Mouse (Mus musculus): ENCODE results near the gene Cd59a. TPM values are rescaled to one million over a fixed set of nuclear protein-coding genes. Genes with fewer than 3 reads are reported as not detected.
"Not testable (repeated sequence)": the region's sequence is repeated elsewhere in the genome, so short reads cannot be mapped to it uniquely, and the experiment has no call there.

The Cd59a gene
- 1 to 10 TPM; 4.0 to 4.8 TPM for total RNA-seq (2021)
- long read RNA-seq, experiment 1, partial matches to known transcripts: 0 of 4 reads
- long read RNA-seq, experiment 1, other reads (novel, unspliced or antisense): 2 of 4 reads
- long read RNA-seq, experiment 2, transcript Cd59a-201 (4 exons, 1,691 nt): major isoform, 5 of 5 reads
- long read RNA-seq, experiment 2, partial matches to known transcripts: 0 of 5 reads
- long read RNA-seq, experiment 2, other reads (novel, unspliced or antisense): 0 of 5 reads

- no peak for TF ChIP-seq CTCF (IDR thresholded peaks at IDR 0.05)
- Histone ChIP-seq H3K4me3 (peak within 1 kb of the TSS; percentile 48), H3K27ac (peak within 1 kb of the TSS; percentile 66)
- intact Hi-C loops (cut with DNase I): loop anchor here (1.0 kb wide), 1 partner anchor 27 kb away; the partner anchor contains the start of gene Gm10799
- DNase-seq (ENCODE audit: extremely low spot score in 1 of 2, low spot score in 2 of 2): peak; percentile 35 to 41
Measured at GRCm38 (mm10) chr2:104095741-104096213, at the start of gene Cd59a. Gene Cd59a, plus strand, starts transcription at chr2:104095801.

GRCm38 (mm10) chr2:104058381-104058780, 37.2 kb upstream of the Cd59a start:
- Histone ChIP-seq H3K27ac (no peak overlapping the region), H3K4me3 (no peak overlapping the region)
- no peak for TF ChIP-seq CTCF (IDR thresholded peaks at IDR 0.05)
- intact Hi-C loops (cut with DNase I): loop anchor here (10.0 kb wide), 1 partner anchor 376 kb away; no protein-coding TSS in a partner anchor
- DNase-seq (ENCODE audit: extremely low spot score in 1 of 2, low spot score in 2 of 2): no peak

GRCm38 (mm10) chr2:104058954-104059353, 36.6 kb upstream of the Cd59a start:
- TF ChIP-seq CTCF (IDR thresholded peaks at IDR 0.05): no peak
- Histone ChIP-seq H3K4me3 (no peak overlapping the region), H3K27ac (no peak overlapping the region)
- intact Hi-C loops (cut with DNase I): loop anchor here (10.0 kb wide), 1 partner anchor 376 kb away; no protein-coding TSS in a partner anchor
- DNase-seq (ENCODE audit: extremely low spot score in 1 of 2, low spot score in 2 of 2): no peak

GRCm38 (mm10) chr2:104059786-104060185, 35.8 kb upstream of the Cd59a start:
- intact Hi-C loops (cut with DNase I): loop anchor here (10.0 kb wide), 1 partner anchor 375 kb away; no protein-coding TSS in a partner anchor
- H3K4me3 ChIP-seq: no peak overlapping the region
- TF ChIP-seq CTCF (IDR thresholded peaks at IDR 0.05): no peak
- peak overlapping the region; percentile 38; the same call in 1 of the 2 replicates for H3K27ac ChIP-seq
- no peak for DNase-seq (ENCODE audit: extremely low spot score in 1 of 2, low spot score in 2 of 2)

- DNase-seq (ENCODE audit: extremely low spot score in 1 of 2, low spot score in 2 of 2): no peak
- intact Hi-C loops (cut with DNase I): no loop called here
- H3K27ac ChIP-seq: peak overlapping the region; percentile 8; the same call in 1 of the 2 replicates
- no peak overlapping the region for H3K4me3 ChIP-seq
- no peak for TF ChIP-seq CTCF (IDR thresholded peaks at IDR 0.05)
Measured at GRCm38 (mm10) chr2:104060996-104061395, 34.6 kb upstream of the Cd59a start.

- TF ChIP-seq CTCF (IDR thresholded peaks at IDR 0.05): no peak
- H3K27ac ChIP-seq: no peak overlapping the region
- intact Hi-C loops (cut with DNase I): no loop called here
- no peak overlapping the region for H3K4me3 ChIP-seq
- no peak for DNase-seq (ENCODE audit: extremely low spot score in 1 of 2, low spot score in 2 of 2)
Measured at GRCm38 (mm10) chr2:104062665-104063064, 32.9 kb upstream of the Cd59a start.

- TF ChIP-seq CTCF (IDR thresholded peaks at IDR 0.05): no peak
- intact Hi-C loops (cut with DNase I): no loop called here
- Histone ChIP-seq H3K4me3 (no peak overlapping the region), H3K27ac (no peak overlapping the region)
- no peak for DNase-seq (ENCODE audit: extremely low spot score in 1 of 2, low spot score in 2 of 2)
Measured at GRCm38 (mm10) chr2:104064152-104064551, 31.4 kb upstream of the Cd59a start.

GRCm38 (mm10) chr2:104065526-104065925, 30.1 kb upstream of the Cd59a start, which contains the start of gene Gm10912:
Gene Gm10912, plus strand, starts transcription at chr2:104065826.
- not testable (repeated sequence) for DNase-seq (ENCODE audit: extremely low spot score in 1 of 2, low spot score in 2 of 2)

GRCm38 (mm10) chr2:104068450-104068849, 27.2 kb upstream of the Cd59a start, which contains the start of gene Gm10799:
Gene Gm10799, minus strand, starts transcription at chr2:104068550.
- H3K27ac ChIP-seq: not testable (repeated sequence)

More at GRCm38 (mm10) chr2:104065526-104065925, 30.1 kb upstream of the Cd59a start, which contains the start of gene Gm10912:
- H3K27ac ChIP-seq; H3K4me3 ChIP-seq; intact Hi-C loops (cut with DNase I): not testable (repeated sequence)

GRCm38 (mm10) chr2:104069704-104070185, 25.9 kb upstream of the Cd59a start, which contains the start of gene Cd59b:
Gene Cd59b, plus strand, starts transcription at chr2:104069849.
- TF ChIP-seq CTCF (IDR thresholded peaks at IDR 0.05): no peak
- no peak for DNase-seq (ENCODE audit: extremely low spot score in 1 of 2, low spot score in 2 of 2)
- Histone ChIP-seq H3K4me3 (peak within 1 kb of the TSS; percentile 16), H3K27ac (no peak within 1 kb of the TSS)
- intact Hi-C loops (cut with DNase I): no loop called here

More at GRCm38 (mm10) chr2:104068450-104068849, 27.2 kb upstream of the Cd59a start, which contains the start of gene Gm10799:
- not testable (repeated sequence) for DNase-seq (ENCODE audit: extremely low spot score in 1 of 2, low spot score in 2 of 2); H3K4me3 ChIP-seq
- intact Hi-C loops (cut with DNase I): loop anchor here (1.0 kb wide), 1 partner anchor 27 kb away; the partner anchor contains the start of gene Cd59a

GRCm38 (mm10) chr2:104078285-104078684, 17.3 kb upstream of the Cd59a start:
- DNase-seq (ENCODE audit: extremely low spot score in 1 of 2, low spot score in 2 of 2); intact Hi-C loops (cut with DNase I); H3K27ac ChIP-seq; H3K4me3 ChIP-seq: not testable (repeated sequence)

- DNase-seq (ENCODE audit: extremely low spot score in 1 of 2, low spot score in 2 of 2); intact Hi-C loops (cut with DNase I); H3K4me3 ChIP-seq; H3K27ac ChIP-seq: not testable (repeated sequence)
Measured at GRCm38 (mm10) chr2:104081436-104082050, 14.1 kb upstream of the Cd59a start.
